ENCODE assay signal across 12 mouse cellular contexts in the genomic region with DNA sequence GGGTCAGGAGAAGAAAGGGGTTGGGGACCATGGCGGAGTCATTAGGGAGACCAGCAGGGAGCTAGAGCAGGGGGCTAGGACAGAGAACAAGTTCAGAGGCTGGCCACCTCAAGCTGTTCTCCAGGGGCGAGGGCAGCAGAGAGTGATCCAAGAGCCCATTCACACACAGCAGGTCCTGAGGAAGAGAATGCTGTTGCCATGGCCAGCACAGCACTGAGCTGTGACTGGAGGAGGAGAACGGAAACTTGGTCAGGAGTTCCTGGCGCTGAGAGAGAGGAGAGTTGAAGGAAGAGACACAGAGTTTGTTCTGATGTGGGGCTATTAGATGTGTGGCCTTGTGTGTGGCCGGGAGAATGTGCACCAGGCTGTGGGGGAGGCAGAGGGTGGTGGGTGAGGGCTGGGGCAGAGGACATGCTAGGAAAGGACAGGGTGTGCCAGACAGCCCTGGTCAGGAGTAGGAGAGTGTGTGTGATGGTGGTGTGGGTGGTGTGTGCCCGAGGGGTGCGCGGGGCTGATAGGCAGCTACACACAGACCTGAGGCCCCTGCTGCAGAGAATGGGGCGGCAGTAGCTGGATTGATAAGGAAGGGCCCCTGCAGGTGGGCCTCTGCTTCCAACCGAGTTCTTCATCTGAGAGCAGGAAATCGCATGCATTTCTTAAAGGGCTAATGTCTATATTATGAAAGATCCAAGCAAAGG. TPM values are rescaled to one million over a fixed set of nuclear protein-coding genes. Genes with fewer than 3 reads are reported as not detected.
DNase-seq lines count a peak whose midpoint lies in the region; ATAC-seq lines count a peak whose summit lies in the region.
"Had no signal": no experiment of that assay in that cellular context is flagged by ENCODE, and none has a peak within 500 bp of the region (broad histone marks: within the 10 kb centered on the region; RNA-seq: fewer than 3 reads in every experiment).

No protein-coding gene starts in this region.

- no peaks in the 10 kb centered on the region for H3K27me3 ChIP-seq in liver, embryonic 13.5 days
- H3K27me3 ChIP-seq: embryonic facial prominence, embryonic 12.5 days had no signal

- peak overlapping the region; percentile 90 for H3K9ac ChIP-seq in liver, embryonic 13.5 days
- H3K9ac ChIP-seq: embryonic facial prominence, embryonic 12.5 days had no signal

- no peaks in the 10 kb centered on the region for H3K9me3 ChIP-seq in liver, embryonic 13.5 days (replicated peaks)
- H3K9me3 ChIP-seq: embryonic facial prominence, embryonic 12.5 days had no signal

- DNase-seq in heart, adult 11 months: peak; percentile 93
- no peak for DNase-seq in heart, postnatal 14 days
- DNase-seq in retina, postnatal 1 day: peak; percentile 12
- DNase-seq in retina, embryonic 14.5 days (ENCODE audit: low spot score): no peak
- peak; percentile 90 for DNase-seq in liver, embryonic 13.5 days
- peak; percentile 58 for DNase-seq in thymus, postnatal 4 days
- DNase-seq in urinary bladder, adult 18-20 months (ENCODE audit: low spot score in 2 of 2): no peak
- DNase-seq in adrenal gland, postnatal 10 days: no peak
- DNase-seq: adrenal gland, adult 8-10 months; kidney, adult 9 months; lung, postnatal 36 days had no signal

- intact Hi-C loops in heart, postnatal 14 days (cut with DNase I): no loop called here

- peak; percentile 92 for ATAC-seq in liver, embryonic 13.5 days (ENCODE audit: low read depth)

- WGBS in liver, embryonic 13.5 days (ENCODE audit: insufficient replicate concordance): 12% methylated on average over 11 of the region's 11 CpGs

- H3K27ac ChIP-seq in liver, embryonic 13.5 days: peak overlapping the region; percentile 99
- H3K27ac ChIP-seq: embryonic facial prominence, embryonic 12.5 days had no signal

- H3K36me3 ChIP-seq in liver, embryonic 13.5 days: peaks cover 29% of the 10 kb centered on the region
- H3K36me3 ChIP-seq: embryonic facial prominence, embryonic 12.5 days had no signal

- peak overlapping the region; percentile 90 for H3K4me2 ChIP-seq in liver, embryonic 13.5 days
- H3K4me2 ChIP-seq: embryonic facial prominence, embryonic 12.5 days had no signal

- peaks cover 100% of the 10 kb centered on the region for H3K4me1 ChIP-seq in liver, embryonic 13.5 days (replicated peaks)
- H3K4me1 ChIP-seq: embryonic facial prominence, embryonic 12.5 days had no signal

- H3K4me3 ChIP-seq in liver, embryonic 13.5 days (replicated peaks): peak overlapping the region; percentile 67
- H3K4me3 ChIP-seq: embryonic facial prominence, embryonic 12.5 days had no signal

RNA-seq across cellular contexts. Expression of a gene that starts 18.4 kb away (rescaled TPM):
- total RNA-seq in heart, postnatal 14 days (2021): 10 to 100 TPM; 45.1 to 46.8 TPM
- polyA plus RNA-seq in liver, embryonic 13.5 days (2015; fragmentation: Nextera tagmentation; extraction: Ambion mirVana): 32.2 and 34.8 TPM in 2 replicates
- 10 to 100 TPM; 20.8 to 25.2 TPM for total RNA-seq in adrenal gland, postnatal 10 days (2021)

Comparison
In these comparisons a context has a peak if more than half of its experiments do, and no peak if none do; other contexts are left out.
1. DNase-seq: peak in heart, adult 11 months (single experiment), retina, postnatal 1 day (single experiment), liver, embryonic 13.5 days (single experiment) and thymus, postnatal 4 days (single experiment); none in heart, postnatal 14 days (0 of 2), retina, embryonic 14.5 days (single experiment), urinary bladder, adult 18-20 months (0 of 2) and adrenal gland, postnatal 10 days (single experiment).